Mouse (Mus musculus) midbrain, embryonic 16.5 days (tissue): ENCODE measurements at regions not wholly inside any gene's neighbourhood (a gene's known extent, or its start where the extent isn't known, plus 50 kb on each side); places are given as distances from the start of the nearest gene placed in this dataset.

ENCODE experiments used
- ATAC-seq: fragments of 200-750 bp; cut with Nextera tagmentation; 2 replicates; pipeline ENCODE4 v1.8.0; 2017; ENCODE audit warnings: moderate TSS enrichment
- H3K27ac ChIP-seq: fragments of 300-500 bp; sonication (generic); 2 replicates; pipeline ENCODE4 v1.5.1; 2014; ENCODE audit warnings: mild to moderate bottlenecking, low read length, mixed read lengths
- H3K27me3 ChIP-seq: fragments of 300-500 bp; sonication (generic); 2 replicates; pipeline ENCODE4 v1.6.1; 2014; ENCODE audit warnings: low read depth, low read length, mixed read lengths; ENCODE audit not compliant: control insufficient read depth, insufficient read depth
- H3K36me3 ChIP-seq: fragments of 300-500 bp; sonication (generic); 2 replicates; pipeline ENCODE4 v1.6.1; 2014; ENCODE audit warnings: mild to moderate bottlenecking, low read length, moderate library complexity, mixed read lengths; ENCODE audit not compliant: control insufficient read depth, insufficient read depth
- H3K4me1 ChIP-seq: fragments of 300-500 bp; sonication (generic); 2 replicates; pipeline ENCODE4 v1.6.1; 2014; ENCODE audit warnings: mild to moderate bottlenecking, low read length, mixed read lengths; ENCODE audit not compliant: control insufficient read depth, insufficient read depth
- H3K4me2 ChIP-seq: fragments of 300-500 bp; sonication (generic); 2 replicates; pipeline ENCODE4 v1.6.1; 2014; ENCODE audit warnings: mild to moderate bottlenecking, low read length, mixed read lengths
- H3K4me3 ChIP-seq: fragments of 300-500 bp; sonication (generic); 2 replicates; pipeline ENCODE4 v1.5.1; 2014; ENCODE audit warnings: low read depth, mild to moderate bottlenecking, low read length, moderate library complexity, mixed read lengths
- H3K9ac ChIP-seq: fragments of 300-500 bp; sonication (generic); 2 replicates; pipeline ENCODE4 v1.6.1; 2014; ENCODE audit warnings: low read depth, low read length, mixed read lengths
- H3K9me3 ChIP-seq: fragments of 300-500 bp; sonication (generic); replicated peaks from 2 replicates; pipeline ENCODE4 v1.6.1; 2014; ENCODE audit warnings: mild to moderate bottlenecking, low read length, mixed read lengths; ENCODE audit not compliant: control insufficient read depth, poor library complexity, severe bottlenecking
- WGBS: fragments of 180-500 bp; shearing (Covaris S2); extraction: QIAGEN DNeasy Blood & Tissue Kit; methylation state at CpG from one replicate; pipeline ENCODE4 v1.1.7; 2014; 5-methylcytosine and 5-hydroxymethylcytosine counted together

DNA sequence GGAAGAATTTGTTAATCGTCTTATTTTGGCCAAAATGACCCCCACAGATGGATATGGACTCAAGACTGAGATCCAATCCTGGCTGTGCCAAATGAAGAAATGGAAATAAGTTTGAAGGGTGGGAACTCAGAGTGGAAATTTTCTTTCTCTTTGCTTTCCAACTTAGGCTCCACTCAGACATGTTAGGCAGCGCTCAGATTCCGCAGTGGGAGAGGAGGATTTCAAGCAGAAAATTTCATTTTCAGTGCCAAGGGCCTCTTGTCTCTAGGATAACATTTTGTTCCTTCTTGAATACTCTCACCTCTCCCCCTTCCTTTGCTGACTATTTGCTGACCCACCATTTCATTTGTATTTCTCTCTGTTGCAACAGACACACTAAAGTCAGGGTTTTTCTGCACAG, 114.2 kb upstream of the Gas1 start:
- Histone ChIP-seq H3K4me3 (no peak overlapping the region), H3K4me2 (no peak overlapping the region), H3K4me1 (no peaks in the 10 kb centered on the region; the same call in 1 of the 2 replicates), H3K27me3 (no peaks in the 10 kb centered on the region), H3K9me3 (no peaks in the 10 kb centered on the region), H3K27ac (no peak overlapping the region), H3K36me3 (no peaks in the 10 kb centered on the region), H3K9ac (no peak overlapping the region)
- 93% methylated on average over 3 of the region's 3 CpGs for whole genome bisulfite sequencing
- no peak for ATAC-seq

DNA sequence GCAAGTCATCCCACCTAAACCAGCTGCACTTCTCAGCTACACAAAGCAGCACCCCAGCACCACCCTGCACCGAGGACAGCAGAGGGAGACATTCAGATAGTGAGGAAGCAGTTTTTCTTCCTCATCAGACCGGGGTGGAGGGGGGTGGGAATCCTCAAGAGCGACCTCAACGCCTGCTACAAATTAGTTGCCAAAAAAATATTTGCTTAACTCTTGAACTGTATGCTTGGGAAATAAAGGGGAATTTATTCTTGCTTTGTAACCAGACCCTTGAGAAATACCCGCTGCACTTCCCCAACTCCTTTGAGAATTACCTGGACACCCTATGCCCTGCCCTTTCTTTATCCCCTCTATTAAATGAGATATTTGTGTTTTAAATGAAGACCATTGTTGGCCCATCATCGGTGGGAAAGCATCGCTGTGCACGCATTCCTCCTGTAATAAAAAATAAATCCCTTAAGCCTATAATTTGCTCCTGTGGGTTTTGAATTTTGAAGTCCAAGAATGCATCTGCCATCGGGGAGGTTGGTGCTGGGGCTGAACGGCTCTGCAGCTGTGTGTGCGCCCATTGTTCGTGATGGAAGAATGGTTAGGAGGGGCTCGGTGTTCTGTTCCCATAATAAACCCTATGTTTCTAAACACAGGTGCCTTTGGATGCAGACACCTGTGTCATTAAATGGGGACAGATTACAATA, 119.2 kb upstream of the Gas1 start:
- no peak overlapping the region for H3K9ac ChIP-seq
- ATAC-seq: no peak
- no peaks in the 10 kb centered on the region for H3K4me1 ChIP-seq
- H3K9me3 ChIP-seq: no peaks in the 10 kb centered on the region
- H3K4me2 ChIP-seq: no peak overlapping the region
- H3K27ac ChIP-seq: no peak overlapping the region
- 58% methylated on average over 13 of the region's 13 CpGs for WGBS
- no peaks in the 10 kb centered on the region for H3K27me3 ChIP-seq
- no peaks in the 10 kb centered on the region for H3K36me3 ChIP-seq
- H3K4me3 ChIP-seq: no peak overlapping the region

DNA sequence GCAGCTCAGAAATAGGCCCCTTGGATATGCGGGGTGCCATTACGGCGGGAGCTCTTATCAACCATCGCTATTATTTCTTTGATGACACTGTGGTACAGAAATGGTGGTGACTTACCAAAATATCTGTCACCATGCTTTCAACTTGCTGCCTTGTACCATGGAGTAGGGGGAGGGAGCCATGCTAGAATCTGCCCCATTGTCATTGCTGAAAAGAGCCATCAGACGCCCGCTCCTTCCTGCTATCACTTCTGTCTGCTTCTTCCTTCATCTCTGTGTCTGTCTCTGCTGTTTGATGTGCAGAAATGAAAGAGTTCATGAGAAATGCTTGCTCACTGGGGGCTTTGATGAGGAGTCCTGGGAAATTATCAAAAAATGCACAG, 119.7 kb upstream of the Gas1 start:
- H3K36me3 ChIP-seq: no peaks in the 10 kb centered on the region
- no peak overlapping the region for H3K4me3 ChIP-seq
- WGBS: 71% methylated on average over 6 of the region's 6 CpGs
- H3K27ac ChIP-seq: no peak overlapping the region
- no peak overlapping the region for H3K4me2 ChIP-seq
- no peak overlapping the region for H3K9ac ChIP-seq
- H3K27me3 ChIP-seq: no peaks in the 10 kb centered on the region
- H3K9me3 ChIP-seq: no peaks in the 10 kb centered on the region
- no peaks in the 10 kb centered on the region for H3K4me1 ChIP-seq
- ATAC-seq: peak; percentile 60; the same call in 1 of the 2 replicates

- H3K9ac ChIP-seq: no peak overlapping the region
- H3K4me2 ChIP-seq: no peak overlapping the region
- no peak overlapping the region for H3K4me3 ChIP-seq
- no peaks in the 10 kb centered on the region for H3K36me3 ChIP-seq
- 80% methylated on average over 2 of the region's 2 CpGs for WGBS
- H3K4me1 ChIP-seq: no peaks in the 10 kb centered on the region
- H3K27me3 ChIP-seq: no peaks in the 10 kb centered on the region
- H3K27ac ChIP-seq: no peak overlapping the region
- no peaks in the 10 kb centered on the region for H3K9me3 ChIP-seq
- no peak for ATAC-seq
Measured at GRCm38 (mm10) chr13:60298575-60298974, 121.4 kb upstream of the Gas1 start.

GRCm38 (mm10) chr13:60299076-60299475, 121.9 kb upstream of the Gas1 start:
- Histone ChIP-seq H3K4me2 (no peak overlapping the region), H3K36me3 (no peaks in the 10 kb centered on the region), H3K4me3 (no peak overlapping the region), H3K27ac (no peak overlapping the region), H3K27me3 (no peaks in the 10 kb centered on the region), H3K9me3 (no peaks in the 10 kb centered on the region), H3K4me1 (no peaks in the 10 kb centered on the region), H3K9ac (no peak overlapping the region)
- 53% methylated on average over 5 of the region's 5 CpGs for WGBS
- ATAC-seq: no peak

- Histone ChIP-seq H3K9me3 (no peaks in the 10 kb centered on the region), H3K36me3 (no peaks in the 10 kb centered on the region), H3K27me3 (no peaks in the 10 kb centered on the region), H3K4me3 (no peak overlapping the region), H3K9ac (no peak overlapping the region), H3K27ac (no peak overlapping the region), H3K4me2 (no peak overlapping the region), H3K4me1 (no peaks in the 10 kb centered on the region)
- 94% methylated on average over 9 of the region's 9 CpGs for WGBS
- ATAC-seq: no peak
Measured at GRCm38 (mm10) chr13:60303561-60303960, 126.4 kb upstream of the Gas1 start.

DNA sequence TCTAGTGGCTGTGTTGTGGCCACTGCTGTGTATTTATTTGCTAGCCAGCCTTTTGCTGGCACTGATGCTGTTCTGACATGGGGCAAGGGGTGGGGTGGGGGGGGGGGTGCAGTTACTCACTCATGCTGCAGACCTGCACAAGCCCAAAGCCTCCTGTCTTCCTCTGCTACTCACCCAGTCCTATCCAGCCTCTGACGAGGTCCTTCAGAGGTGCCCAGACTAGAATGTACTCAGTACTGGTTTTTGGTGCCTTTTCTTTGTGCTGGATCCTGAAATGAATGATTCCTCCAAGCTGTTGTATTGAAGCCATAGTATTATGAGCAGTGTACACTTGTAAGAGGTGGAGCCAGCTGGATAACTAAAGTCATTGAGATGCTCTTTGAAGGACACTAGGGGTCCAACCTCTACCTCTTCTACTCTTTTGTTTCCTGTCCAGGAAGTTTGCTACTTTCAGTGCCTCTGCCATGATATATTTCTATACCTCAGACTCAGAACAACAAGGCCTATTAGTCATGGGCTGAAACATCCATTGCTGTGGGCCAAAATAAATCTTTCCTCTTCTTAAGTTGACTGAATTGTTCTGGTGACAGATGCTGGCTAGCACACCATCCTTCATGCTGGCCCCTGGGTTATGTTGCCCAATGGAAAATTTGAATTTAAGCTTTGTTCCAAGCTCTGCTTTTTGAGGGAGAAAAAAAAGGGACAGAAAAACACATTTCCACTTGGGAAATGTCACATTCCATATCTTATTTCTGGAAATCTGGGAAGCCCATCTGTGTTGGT, 128.1 kb upstream of the Gas1 start:
- H3K4me2 ChIP-seq: no peak overlapping the region
- H3K4me3 ChIP-seq: no peak overlapping the region
- no peak overlapping the region for H3K27ac ChIP-seq
- H3K4me1 ChIP-seq: no peaks in the 10 kb centered on the region
- WGBS: 59% methylated on average over 1 of the region's 1 CpGs
- no peak for ATAC-seq
- no peaks in the 10 kb centered on the region for H3K27me3 ChIP-seq
- H3K36me3 ChIP-seq: no peaks in the 10 kb centered on the region
- no peak overlapping the region for H3K9ac ChIP-seq
- no peaks in the 10 kb centered on the region for H3K9me3 ChIP-seq

- no peaks in the 10 kb centered on the region for H3K27me3 ChIP-seq
- no peak overlapping the region for H3K4me2 ChIP-seq
- H3K27ac ChIP-seq: no peak overlapping the region
- ATAC-seq: no peak; the same call in 1 of the 2 replicates
- no peak overlapping the region for H3K9ac ChIP-seq
- no peak overlapping the region for H3K4me3 ChIP-seq
- no peaks in the 10 kb centered on the region for H3K9me3 ChIP-seq
- WGBS: 70% methylated on average over 13 of the region's 13 CpGs
- H3K4me1 ChIP-seq: no peaks in the 10 kb centered on the region
- H3K36me3 ChIP-seq: no peaks in the 10 kb centered on the region
Measured at GRCm38 (mm10) chr13:60308062-60308801, 131.1 kb upstream of the Gas1 start.

- no peak overlapping the region for H3K4me2 ChIP-seq
- no peaks in the 10 kb centered on the region for H3K9me3 ChIP-seq
- H3K9ac ChIP-seq: no peak overlapping the region
- 94% methylated on average over 12 of the region's 12 CpGs for WGBS
- H3K4me3 ChIP-seq: no peak overlapping the region
- H3K27me3 ChIP-seq: no peaks in the 10 kb centered on the region
- no peaks in the 10 kb centered on the region for H3K36me3 ChIP-seq
- no peak overlapping the region for H3K27ac ChIP-seq
- H3K4me1 ChIP-seq: no peaks in the 10 kb centered on the region
- no peak for ATAC-seq
Measured at GRCm38 (mm10) chr13:60309482-60309881, 132.3 kb upstream of the Gas1 start.
